Mouse (Mus musculus) intestine, embryonic 15.5 days (tissue): ENCODE measurements around the gene Gm8922. TPM values are rescaled to one million over a fixed set of nuclear protein-coding genes. Genes with fewer than 3 reads are reported as not detected.
"Not testable (repeated sequence)": the region's sequence is repeated elsewhere in the genome, so short reads cannot be mapped to it uniquely, and the experiment has no call there.

Experiments
- ATAC-seq: fragments of 200-750 bp; cut with Nextera tagmentation; 2 replicates; pipeline ENCODE4 v1.8.0; 2017; ENCODE audit warnings: moderate TSS enrichment, moderate library complexity
- H3K27ac ChIP-seq: fragments of 300-500 bp; sonication (generic); 2 replicates; pipeline ENCODE4 v1.5.1; 2015; ENCODE audit warnings: mild to moderate bottlenecking, inconsistent platforms
- H3K27me3 ChIP-seq: fragments of 300-500 bp; sonication (generic); replicated peaks from 2 replicates; pipeline ENCODE4 v1.6.1; 2015; ENCODE audit warnings: inconsistent platforms
- H3K36me3 ChIP-seq: fragments of 300-500 bp; sonication (generic); 2 replicates; pipeline ENCODE4 v1.6.1; 2015; ENCODE audit warnings: inconsistent platforms
- H3K4me1 ChIP-seq: fragments of 300-500 bp; sonication (generic); replicated peaks from 2 replicates; pipeline ENCODE4 v1.6.1; 2015; ENCODE audit warnings: inconsistent platforms
- H3K4me2 ChIP-seq: fragments of 300-500 bp; sonication (generic); replicated peaks from 2 replicates; pipeline ENCODE4 v1.6.1; 2015; ENCODE audit warnings: mild to moderate bottlenecking, inconsistent platforms
- H3K4me3 ChIP-seq: fragments of 300-500 bp; sonication (generic); replicated peaks from 2 replicates; pipeline ENCODE4 v1.5.1; 2015; ENCODE audit warnings: inconsistent platforms
- H3K9ac ChIP-seq: fragments of 300-500 bp; sonication (generic); 2 replicates; pipeline ENCODE4 v1.6.1; 2015; ENCODE audit warnings: inconsistent platforms
- H3K9me3 ChIP-seq: fragments of 300-500 bp; sonication (generic); 2 replicates; pipeline ENCODE4 v1.6.1; 2016; ENCODE audit warnings: inconsistent platforms
- WGBS: fragments of 180-500 bp; shearing (Covaris S2); methylation state at CpG from one replicate; pipeline ENCODE4 v1.1.7; 2015; 5-methylcytosine and 5-hydroxymethylcytosine counted together
- polyA plus RNA-seq: library from polyadenylated mRNA; unstranded; fragments of >200 nt; fragmentation: Nextera tagmentation; extraction: Ambion mirVana; gene quantifications from 2 replicates; pipeline ENCODE4 v1.2.1, GENCODE M21; 2015

The Gm8922 gene
- not detected in 2 replicates for polyA plus RNA-seq

DNA sequence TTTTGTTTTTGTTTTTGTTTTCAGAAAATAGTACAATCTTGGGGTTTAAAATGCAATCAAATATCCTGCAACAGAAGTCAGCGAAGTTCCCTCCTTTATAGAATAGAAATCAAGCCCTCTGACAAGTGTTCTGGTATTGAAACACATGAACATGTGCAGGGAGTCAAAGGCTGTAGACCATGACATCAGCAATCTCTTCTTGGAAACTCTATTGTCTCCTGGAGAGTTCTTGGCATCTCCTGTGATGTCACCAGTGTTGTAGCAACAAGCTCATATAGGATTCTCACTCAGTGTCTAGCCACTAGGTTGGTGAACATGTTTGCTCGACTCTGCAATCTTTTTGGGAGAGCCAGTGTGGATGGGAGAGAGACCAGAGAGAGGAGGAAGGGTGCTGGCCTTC lies at the start of gene Gm8922:
TSS of gene Gm8922 (plus strand) at position 301 of the 400 bp plus-strand sequence.
- H3K9ac ChIP-seq, ATAC-seq, H3K27me3 ChIP-seq, H3K4me2 ChIP-seq, H3K9me3 ChIP-seq, H3K36me3 ChIP-seq, H3K27ac ChIP-seq, H3K4me3 ChIP-seq, H3K4me1 ChIP-seq: not testable (repeated sequence)
- no CpG with 5 or more reads among the region's 2 CpGs for WGBS

Other genes with a start within 250 kb of the Gm8922 start
- not detected in 2 replicates for gene Gm8906, start 179.3 kb upstream of the Gm8922 start, polyA plus RNA-seq
- not detected in 2 replicates for gene Gm6460, start 87.0 kb upstream of the Gm8922 start, polyA plus RNA-seq
- gene Gm8926, start 88.6 kb downstream of the Gm8922 start, polyA plus RNA-seq, result not detected in 2 replicates
- gene Gm6465, start 163.6 kb downstream of the Gm8922 start, polyA plus RNA-seq, result not detected in 2 replicates
- gene 4933402N22Rik, start 236.1 kb downstream of the Gm8922 start, polyA plus RNA-seq, result not detected in 2 replicates